Comparison of ENCODE assay signal across 11 mouse cellular contexts in the genomic region with DNA sequence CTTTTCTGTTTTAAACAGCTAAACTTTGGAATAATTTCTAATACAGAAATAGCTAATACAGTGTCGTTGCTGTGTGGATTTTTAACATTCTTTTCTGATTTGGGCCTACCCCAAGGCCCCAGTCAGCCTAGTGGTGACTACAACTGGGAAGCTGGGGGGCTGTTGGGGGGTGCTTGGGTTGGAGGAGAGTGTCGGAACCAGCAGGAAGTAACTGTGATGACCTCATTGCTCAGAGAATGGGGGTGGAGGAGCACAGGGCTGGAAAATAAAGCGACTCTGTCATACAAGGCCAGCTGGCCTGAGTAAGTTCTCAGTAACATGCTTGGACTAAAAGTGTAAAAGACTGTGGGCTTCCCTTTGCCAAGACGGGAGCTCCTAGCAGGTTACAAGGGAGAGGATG. TPM values are rescaled to one million over a fixed set of nuclear protein-coding genes. Genes with fewer than 3 reads are reported as not detected.
A peak's percentile ranks its signal among the peaks of the same experiment; 100 is the strongest.
DNase-seq lines count a peak whose midpoint lies in the region; ATAC-seq and TF ChIP-seq lines count a peak whose summit lies in the region.
"Had no signal": no experiment of that assay in that cellular context is flagged by ENCODE, and none has a peak within 500 bp of the region (broad histone marks: within the 10 kb centered on the region; RNA-seq: fewer than 3 reads in every experiment).

No protein-coding gene starts in this region.

- H3K4me1 ChIP-seq in heart, embryonic 13.5 days: peaks cover 18% of the 10 kb centered on the region
- no peaks in the 10 kb centered on the region for H3K4me1 ChIP-seq in hindbrain, postnatal 0 days (ENCODE audit: insufficient read depth, low read length)

- H3K4me3 ChIP-seq in layer of hippocampus, adult 2 months: no peak overlapping the region
- H3K4me3 ChIP-seq in heart, embryonic 13.5 days: no peak overlapping the region
- no peak overlapping the region for H3K4me3 ChIP-seq in hindbrain, postnatal 0 days (ENCODE audit: low read length)
- H3K4me3 ChIP-seq: forebrain, embryonic 10.5 days; stomach, embryonic 15.5 days had no signal

- no peak for TF ChIP-seq CTCF in layer of hippocampus, adult 2 months (conservative IDR thresholded peaks at IDR 0.05)
- TF ChIP-seq CTCF in hindbrain, postnatal 0 days (IDR thresholded peaks at IDR 0.05; ENCODE audit: low read depth): no peak

- H3K27ac ChIP-seq in layer of hippocampus, adult 2 months: peak overlapping the region; percentile 14; the same call in 1 of the 2 replicates
- peak overlapping the region; percentile 36 for H3K27ac ChIP-seq in heart, embryonic 13.5 days (replicated peaks)
- H3K27ac ChIP-seq in hindbrain, postnatal 0 days: no peak overlapping the region
- H3K27ac ChIP-seq: forebrain, embryonic 10.5 days; stomach, embryonic 15.5 days had no signal

- DNase-seq in layer of hippocampus, adult 2 months (ENCODE audit: low spot score in 2 of 2): no peak
- DNase-seq in layer of hippocampus, adult 8-10 months (ENCODE audit: low spot score in 2 of 2): no peak
- peak; percentile 71 for DNase-seq in adrenal gland, postnatal 14 days
- peak; percentile 14 for DNase-seq in lung, postnatal 14 days
- no peak for DNase-seq in hindbrain, postnatal 0 days (ENCODE audit: low spot score)
- DNase-seq in urinary bladder, postnatal 4 days (ENCODE audit: low spot score in 2 of 2): no peak
- DNase-seq in urinary bladder, postnatal 10 days (ENCODE audit: low spot score): no peak
- DNase-seq: gastrocnemius, postnatal 10 days had no signal

- no peaks in the 10 kb centered on the region for H3K9me3 ChIP-seq in heart, embryonic 13.5 days
- H3K9me3 ChIP-seq in hindbrain, postnatal 0 days (ENCODE audit: low read length): no peaks in the 10 kb centered on the region
- H3K9me3 ChIP-seq: forebrain, embryonic 10.5 days; stomach, embryonic 15.5 days had no signal

- peaks cover 18% of the 10 kb centered on the region for H3K36me3 ChIP-seq in heart, embryonic 13.5 days
- H3K36me3 ChIP-seq in hindbrain, postnatal 0 days (ENCODE audit: insufficient read depth, low read length): no peaks in the 10 kb centered on the region

- 30% methylated on average over 4 of the region's 4 CpGs for WGBS in heart, embryonic 13.5 days
- WGBS in hindbrain, postnatal 0 days: 61% methylated on average over 4 of the region's 4 CpGs

- no peaks in the 10 kb centered on the region for H3K27me3 ChIP-seq in heart, embryonic 13.5 days (replicated peaks)
- H3K27me3 ChIP-seq in hindbrain, postnatal 0 days (ENCODE audit: insufficient read depth, low read length): no peaks in the 10 kb centered on the region
- H3K27me3 ChIP-seq: stomach, embryonic 15.5 days had no signal

- no peak overlapping the region for H3K4me2 ChIP-seq in heart, embryonic 13.5 days
- H3K4me2 ChIP-seq in hindbrain, postnatal 0 days (ENCODE audit: low read depth, low read length): no peak overlapping the region
- H3K4me2 ChIP-seq: stomach, embryonic 15.5 days had no signal

- ATAC-seq in heart, embryonic 13.5 days (ENCODE audit: extremely low read depth, insufficient number of reproducible peaks, low FRiP score, low TSS enrichment): no peak
- no peak for ATAC-seq in hindbrain, postnatal 0 days

- H3K9ac ChIP-seq in heart, embryonic 13.5 days: no peak overlapping the region
- no peak overlapping the region for H3K9ac ChIP-seq in hindbrain, postnatal 0 days (replicated peaks; ENCODE audit: low read length)
- H3K9ac ChIP-seq: stomach, embryonic 15.5 days had no signal

RNA-seq across cellular contexts. Expression of gene Ccnq, which starts 6.1 kb away (rescaled TPM):
- 10 to 100 TPM; 20.0 to 20.7 TPM for total RNA-seq in layer of hippocampus, adult 2 months (2021)
- 10 to 100 TPM; 19.7 to 21.4 (median 20.0) TPM for total RNA-seq in layer of hippocampus, adult 8-10 months (2022)
- total RNA-seq in adrenal gland, postnatal 14 days (2021): 34.1 and 35.6 TPM in 2 replicates
- 26.3 and 28.8 TPM in 2 replicates for polyA plus RNA-seq in heart, embryonic 13.5 days (2015; fragmentation: Nextera tagmentation; extraction: Ambion mirVana)
- 35.9 and 39.0 TPM in 2 replicates for total RNA-seq in hindbrain, postnatal 0 days (2014; rRNA removed)
- 35.4 and 37.5 TPM in 2 replicates for polyA plus RNA-seq in hindbrain, postnatal 0 days (2015; fragmentation: Nextera tagmentation; extraction: Ambion mirVana)

RNA-seq across cellular contexts. Expression of gene Nlk, which starts 48.3 kb away (rescaled TPM):
- 10 to 100 TPM; 39.3 to 43.0 TPM for total RNA-seq in layer of hippocampus, adult 2 months (2021)
- total RNA-seq in layer of hippocampus, adult 8-10 months (2022): 10 to 100 TPM; 37.1 to 48.0 (median 44.3) TPM
- 51.7 and 53.0 TPM in 2 replicates for total RNA-seq in adrenal gland, postnatal 14 days (2021)
- polyA plus RNA-seq in heart, embryonic 13.5 days (2015; fragmentation: Nextera tagmentation; extraction: Ambion mirVana): 11.4 and 11.5 TPM in 2 replicates
- total RNA-seq in hindbrain, postnatal 0 days (2014; rRNA removed): 30.4 and 36.7 TPM in 2 replicates
- polyA plus RNA-seq in hindbrain, postnatal 0 days (2015; fragmentation: Nextera tagmentation; extraction: Ambion mirVana): 20.0 and 20.6 TPM in 2 replicates

Comparison
In these comparisons a context has a peak if more than half of its experiments do, and no peak if none do; other contexts are left out.
1. DNase-seq: peak in adrenal gland, postnatal 14 days (single experiment) and lung, postnatal 14 days (single experiment); none in layer of hippocampus, adult 2 months (0 of 2), layer of hippocampus, adult 8-10 months (0 of 2), hindbrain, postnatal 0 days (single experiment), urinary bladder, postnatal 4 days (0 of 2) and urinary bladder, postnatal 10 days (single experiment).